Mouse (Mus musculus): ENCODE measurements around the gene Aste1. TPM values are rescaled to one million over a fixed set of nuclear protein-coding genes. Genes with fewer than 3 reads are reported as not detected.

Gene Aste1
- total RNA-seq, 4 experiments from 2014 or later = 10.0 to 14.0 (median 10.4) TPM

Other genes with a start within 250 kb of the Aste1 start
- under 1 TPM in 3 of 4 experiments, not detected in 1; 0.24 to 0.87 (median 0.77) TPM for gene Nek11, start 132 bp downstream of the Aste1 start, total RNA-seq (2022)
- 10 to 100 TPM; 71.0 to 90.9 (median 89.5) TPM for gene Atp2c1, start 131.9 kb downstream of the Aste1 start, total RNA-seq (2022)
- 10 to 100 TPM; 39.9 to 48.7 (median 45.2) TPM for gene Pik3r4, start 247.6 kb downstream of the Aste1 start, total RNA-seq (2022)

Measured in adrenal gland, adult 8-10 months (tissue).